In the genomic region with DNA sequence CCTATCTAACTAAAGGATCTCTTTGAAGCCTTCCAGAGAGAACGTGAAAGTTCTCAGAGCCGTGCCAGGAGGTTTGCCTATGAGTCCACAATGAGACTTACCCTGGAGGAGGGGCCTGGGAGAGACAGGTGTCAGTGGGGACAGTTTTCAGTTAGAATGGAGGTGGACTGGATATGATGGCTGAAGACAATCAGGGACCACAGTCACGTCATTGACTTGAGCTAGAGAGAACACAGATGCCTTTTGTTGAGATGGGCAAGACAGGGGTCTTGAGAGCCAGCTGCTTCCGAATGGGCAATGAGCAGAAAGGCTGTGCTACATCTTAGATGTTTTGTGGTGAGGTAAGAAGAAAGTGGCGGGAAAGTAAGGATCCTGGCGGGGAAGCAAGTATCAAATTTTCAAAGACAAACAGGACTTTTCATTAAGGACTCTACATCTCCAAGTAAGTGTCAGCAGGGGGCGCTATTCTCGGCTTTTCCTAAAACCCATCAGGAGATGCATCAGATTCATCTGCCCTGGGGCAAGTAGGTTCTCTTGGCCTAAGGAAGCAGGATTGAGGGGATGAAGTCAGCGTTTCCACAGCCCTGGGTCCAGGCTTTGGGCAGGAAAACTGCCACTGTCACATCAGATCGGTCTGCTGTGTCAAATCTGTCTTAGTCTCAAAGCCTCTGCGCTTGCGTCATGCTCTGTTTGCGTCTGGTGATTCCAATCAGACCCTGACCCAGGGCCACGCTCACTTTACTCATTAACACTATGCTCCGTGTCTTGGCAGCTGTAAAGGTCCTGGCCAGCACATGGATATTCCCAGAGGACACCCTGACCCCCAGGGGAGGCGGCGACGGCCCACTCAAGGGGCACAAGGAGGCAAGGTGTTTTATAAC, we compare ENCODE assay signal across 9 mouse cellular contexts. TPM values are rescaled to one million over a fixed set of nuclear protein-coding genes. Genes with fewer than 3 reads are reported as not detected.
DNase-seq lines count a peak whose midpoint lies in the region; TF ChIP-seq lines count a peak whose summit lies in the region.
"Had no signal": no experiment of that assay in that cellular context is flagged by ENCODE, and none has a peak within 500 bp of the region (broad histone marks: within the 10 kb centered on the region; RNA-seq: fewer than 3 reads in every experiment).

No protein-coding gene starts in this region.

- H3K27me3 ChIP-seq in heart, embryonic 10.5 days (ENCODE audit: insufficient read depth, poor library complexity, severe bottlenecking): no peaks in the 10 kb centered on the region
- no peaks in the 10 kb centered on the region for H3K27me3 ChIP-seq in small intestine, adult 2 months (ENCODE audit: control insufficient read depth, insufficient read depth, low read length)
- H3K27me3 ChIP-seq: lung, embryonic 15.5 days had no signal

- no peaks in the 10 kb centered on the region for H3K9me3 ChIP-seq in heart, embryonic 10.5 days
- H3K9me3 ChIP-seq: lung, embryonic 15.5 days had no signal

- peak overlapping the region; percentile 62 for H3K27ac ChIP-seq in heart, embryonic 10.5 days
- no peak overlapping the region for H3K27ac ChIP-seq in small intestine, adult 2 months (ENCODE audit: insufficient read depth, low read depth, low read length)
- H3K27ac ChIP-seq: lung, embryonic 15.5 days had no signal

- H3K4me1 ChIP-seq in heart, embryonic 10.5 days: peaks cover 25% of the 10 kb centered on the region
- H3K4me1 ChIP-seq in small intestine, adult 2 months (ENCODE audit: control insufficient read depth, insufficient read depth, insufficient read length, low read length): no peaks in the 10 kb centered on the region

- no peaks in the 10 kb centered on the region for H3K36me3 ChIP-seq in heart, embryonic 10.5 days
- H3K36me3 ChIP-seq in small intestine, adult 2 months (ENCODE audit: control insufficient read depth, insufficient read depth, low read length): no peaks in the 10 kb centered on the region
- H3K36me3 ChIP-seq: lung, embryonic 15.5 days had no signal

- no peak overlapping the region for H3K4me3 ChIP-seq in heart, embryonic 10.5 days
- no peak overlapping the region for H3K4me3 ChIP-seq in small intestine, adult 2 months (ENCODE audit: low read depth, low read length)
- H3K4me3 ChIP-seq: lung, embryonic 15.5 days had no signal

- WGBS in heart, embryonic 10.5 days: 53% methylated on average over 18 of the region's 18 CpGs
- 47% methylated on average over 18 of the region's 18 CpGs for WGBS in small intestine, adult 2 months

- TF ChIP-seq POLR2A in small intestine, adult 2 months (IDR thresholded peaks at IDR 0.05; ENCODE audit: low read depth, low read length): no peak

- TF ChIP-seq CTCF in small intestine, adult 2 months (IDR thresholded peaks at IDR 0.05; ENCODE audit: extremely low read depth, insufficient read length, insufficient replicate concordance, low read depth, low read length): peak; percentile 52; the same call in 1 of the 2 replicates

- DNase-seq in heart, embryonic 10.5 days (ENCODE audit: low spot score): no peak
- DNase-seq in heart, adult 9 months (ENCODE audit: low spot score in 2 of 2): no peak
- peak; percentile 92 for DNase-seq in ES-CJ7 (ENCODE audit: low read depth, low spot score)
- peak; percentile 73 for DNase-seq in embryo, embryonic 11 days
- peak; percentile 52 to 68 for DNase-seq in kidney, postnatal 4 days
- no peak for DNase-seq in ovary, postnatal 14 days (ENCODE audit: low spot score)
- DNase-seq in gastrocnemius, postnatal 4 days (ENCODE audit: low spot score in 2 of 2): no peak

RNA-seq across cellular contexts. Expression of gene Scgb3a1, which starts 13.1 kb away (rescaled TPM):
- 0.30 and 1.3 TPM in 2 replicates for polyA plus RNA-seq in heart, embryonic 10.5 days (2016; fragmentation: Nextera tagmentation; extraction: Ambion mirVana)
- polyA plus RNA-seq in small intestine, adult 2 months (2012; rRNA removed): 3.4 and 19.7 TPM in 2 replicates
- total RNA-seq in gastrocnemius, postnatal 4 days (2021): under 1 TPM in 1 of 2 experiments, not detected in 1; 0.62 TPM

RNA-seq across cellular contexts. Expression of gene Flt4, which starts 41.3 kb away (rescaled TPM):
- 7.3 and 8.2 TPM in 2 replicates for polyA plus RNA-seq in heart, embryonic 10.5 days (2016; fragmentation: Nextera tagmentation; extraction: Ambion mirVana)
- polyA plus RNA-seq in small intestine, adult 2 months (2012; rRNA removed): 3.2 and 8.6 TPM in 2 replicates
- total RNA-seq in gastrocnemius, postnatal 4 days (2021): 1 to 10 TPM; 7.3 to 7.5 TPM

Comparison
In these comparisons a context has a peak if more than half of its experiments do, and no peak if none do; other contexts are left out.
1. DNase-seq: peak in ES-CJ7 (single experiment), embryo, embryonic 11 days (single experiment) and kidney, postnatal 4 days (2 of 2); none in heart, embryonic 10.5 days (single experiment), heart, adult 9 months (0 of 2), ovary, postnatal 14 days (single experiment) and gastrocnemius, postnatal 4 days (0 of 2).